Mouse (Mus musculus) A20 (cell line): Measurements from ENCODE around the gene Rragd.
"Not testable (repeated sequence)": the region's sequence is repeated elsewhere in the genome, so short reads cannot be mapped to it uniquely, and the experiment has no call there.

Experiments used
- DNase-seq: peaks from one replicate; pipeline ENCODE4 v3.0.0-alpha.2; 2011; ENCODE audit warnings: low read depth, low spot score

Rragd gene

DNA sequence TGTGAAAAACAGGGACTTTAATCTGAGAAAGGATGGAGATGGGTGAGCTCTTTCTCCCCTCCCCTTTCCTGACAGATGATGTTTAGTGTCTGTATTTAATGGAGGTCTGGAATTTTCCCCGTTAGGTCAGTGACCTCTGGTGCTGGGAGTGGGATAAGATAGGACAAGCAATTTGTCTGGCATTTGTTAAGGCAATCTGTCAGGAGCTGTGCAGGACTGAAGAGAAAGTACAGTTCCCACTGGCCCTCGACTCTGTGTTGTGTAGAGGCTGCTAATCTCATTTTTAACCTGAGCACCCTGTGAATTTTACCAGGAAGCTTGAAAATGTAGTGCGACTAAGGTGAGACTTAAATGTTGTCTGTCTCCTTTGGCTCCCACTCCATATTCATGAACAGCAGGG, 2.8 kb downstream of the Rragd start:
- no peak for DNase-seq

DNA sequence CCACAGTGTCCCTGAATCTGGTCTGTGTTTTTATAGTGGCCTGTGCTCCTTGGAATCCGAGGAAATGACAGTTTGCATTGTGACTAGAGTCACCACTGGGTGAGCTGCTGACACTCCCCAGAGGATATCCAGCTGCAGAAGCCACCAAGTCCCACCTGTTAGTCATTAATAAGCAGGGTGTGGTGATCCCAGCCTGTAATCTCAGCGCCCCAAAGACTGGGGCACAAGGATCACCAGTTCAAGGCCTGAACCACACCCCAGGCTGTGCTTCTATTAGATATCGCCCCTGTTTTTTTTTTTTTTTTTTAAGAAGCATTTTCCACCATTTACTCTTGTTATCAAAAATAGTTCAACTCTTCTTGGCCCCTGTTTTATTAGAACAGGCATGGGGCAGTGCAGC, 4.2 kb downstream of the Rragd start:
- no peak for DNase-seq

DNA sequence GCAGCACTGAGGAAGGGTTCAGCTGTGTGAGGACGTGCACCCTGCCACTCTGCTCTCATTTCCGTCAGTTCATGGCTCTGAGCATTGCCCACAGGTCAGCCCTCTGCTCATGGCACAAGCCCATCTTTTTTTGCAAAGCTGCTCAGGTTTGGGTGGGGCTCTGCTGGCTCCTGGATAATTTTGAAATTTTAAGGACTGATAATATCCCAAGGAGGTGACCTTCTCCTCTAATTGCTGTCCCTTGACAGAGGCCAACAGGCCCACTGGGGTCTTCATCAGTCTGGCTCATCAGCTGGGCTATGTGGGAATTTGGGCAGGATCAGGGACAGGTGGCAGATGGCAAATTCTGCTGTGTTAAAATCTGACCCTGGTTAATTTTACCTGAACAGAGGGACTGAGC, 6.5 kb downstream of the Rragd start:
- no peak for DNase-seq

DNA sequence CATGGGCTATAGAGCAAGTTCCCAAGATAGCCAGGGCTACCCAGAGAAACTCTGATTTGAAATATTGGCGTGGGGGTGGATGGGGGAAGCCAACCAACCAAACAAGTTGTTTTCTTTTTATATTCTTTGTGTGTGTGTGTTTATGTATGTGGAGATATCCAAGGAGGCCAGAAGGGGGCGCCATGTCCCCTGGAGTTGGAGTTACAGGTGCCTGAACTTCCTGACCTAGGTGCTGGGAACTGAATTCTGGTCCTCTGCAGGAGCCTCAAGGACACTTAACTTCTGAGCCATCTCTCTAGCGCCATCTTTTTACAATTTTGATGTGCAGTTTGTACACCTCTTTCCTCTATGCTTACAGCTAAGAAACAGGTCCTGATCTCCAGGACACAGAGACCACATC, 11.3 kb downstream of the Rragd start:
- no peak for DNase-seq

DNA sequence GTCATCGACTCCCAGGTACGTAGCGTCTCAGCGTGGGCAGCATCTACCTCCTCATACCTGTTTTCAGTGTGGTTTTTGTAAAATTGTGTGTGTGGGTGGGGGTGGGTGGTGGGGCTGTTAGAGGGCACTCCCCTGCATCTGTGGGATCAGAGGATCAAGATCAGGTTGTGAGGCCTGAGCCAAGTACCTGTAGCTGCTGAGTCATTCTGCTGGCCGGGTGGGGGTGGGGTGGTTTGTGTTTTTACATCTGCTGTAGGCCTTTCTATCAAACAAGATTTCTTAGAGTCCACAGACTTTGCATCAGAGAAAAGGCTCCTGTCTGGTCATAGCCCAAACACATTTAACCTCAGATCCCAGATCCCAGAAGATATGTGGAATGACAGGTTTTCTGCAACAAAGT, 13.2 kb downstream of the Rragd start:
- no peak for DNase-seq

DNA sequence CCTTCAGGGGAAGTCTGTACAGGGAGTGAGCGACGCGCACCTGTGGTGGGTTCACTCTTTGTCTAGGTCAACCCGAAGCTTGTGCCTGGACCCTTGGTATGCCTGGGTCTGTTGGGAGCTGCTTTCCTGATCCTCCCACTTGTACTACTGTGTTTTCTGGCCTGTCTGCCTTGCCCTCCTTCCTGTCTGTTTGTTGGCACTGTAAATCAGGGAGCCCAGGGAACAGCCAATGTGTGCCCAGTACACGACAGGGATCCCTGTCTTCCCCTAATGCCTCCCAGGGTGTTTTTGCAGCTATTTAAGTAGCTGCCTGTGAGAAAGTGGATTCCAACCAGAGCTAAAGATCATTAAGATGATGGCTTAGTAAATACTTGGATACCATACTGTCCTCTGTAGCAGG, 14.7 kb downstream of the Rragd start:
- no peak for DNase-seq

DNA sequence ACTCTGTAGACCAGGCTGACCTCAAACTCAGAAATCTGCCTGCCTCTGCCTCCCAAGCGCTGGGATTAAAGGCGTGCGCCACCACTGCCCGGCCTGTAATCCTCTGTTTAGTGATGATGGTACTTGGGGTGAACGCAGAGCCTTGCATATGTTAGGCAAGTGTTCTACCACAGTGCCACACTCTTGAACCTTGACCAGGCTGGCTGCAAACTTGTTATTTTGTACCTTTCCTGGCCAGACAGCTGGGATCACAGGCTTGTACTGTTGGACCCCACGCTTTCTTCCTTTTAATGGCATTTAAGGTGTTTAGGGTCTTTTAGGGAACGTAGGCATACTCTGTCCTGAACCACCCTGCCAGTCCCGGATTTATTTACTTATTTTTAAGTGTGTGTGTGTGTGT, 16.2 kb downstream of the Rragd start:
- no peak for DNase-seq

DNA sequence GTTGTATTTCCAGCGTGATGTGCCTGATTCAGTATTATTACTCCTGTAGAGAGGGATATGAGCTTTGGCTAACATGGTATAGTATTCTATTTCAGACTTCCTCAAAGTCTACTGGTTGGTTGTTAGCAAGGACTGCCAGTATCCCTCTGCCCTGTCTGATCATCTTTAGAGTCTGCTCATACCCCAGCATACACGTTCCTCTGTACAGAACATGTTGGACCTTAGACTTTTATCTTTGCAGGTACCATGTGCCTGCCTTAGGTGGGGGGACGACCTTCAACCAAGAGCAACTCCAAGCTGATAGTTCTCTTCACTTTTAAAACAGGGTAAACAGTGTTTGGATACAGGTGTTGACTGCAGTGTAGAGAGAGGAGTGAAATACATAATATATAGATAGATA, 19.2 kb downstream of the Rragd start:
- DNase-seq = no peak

DNA sequence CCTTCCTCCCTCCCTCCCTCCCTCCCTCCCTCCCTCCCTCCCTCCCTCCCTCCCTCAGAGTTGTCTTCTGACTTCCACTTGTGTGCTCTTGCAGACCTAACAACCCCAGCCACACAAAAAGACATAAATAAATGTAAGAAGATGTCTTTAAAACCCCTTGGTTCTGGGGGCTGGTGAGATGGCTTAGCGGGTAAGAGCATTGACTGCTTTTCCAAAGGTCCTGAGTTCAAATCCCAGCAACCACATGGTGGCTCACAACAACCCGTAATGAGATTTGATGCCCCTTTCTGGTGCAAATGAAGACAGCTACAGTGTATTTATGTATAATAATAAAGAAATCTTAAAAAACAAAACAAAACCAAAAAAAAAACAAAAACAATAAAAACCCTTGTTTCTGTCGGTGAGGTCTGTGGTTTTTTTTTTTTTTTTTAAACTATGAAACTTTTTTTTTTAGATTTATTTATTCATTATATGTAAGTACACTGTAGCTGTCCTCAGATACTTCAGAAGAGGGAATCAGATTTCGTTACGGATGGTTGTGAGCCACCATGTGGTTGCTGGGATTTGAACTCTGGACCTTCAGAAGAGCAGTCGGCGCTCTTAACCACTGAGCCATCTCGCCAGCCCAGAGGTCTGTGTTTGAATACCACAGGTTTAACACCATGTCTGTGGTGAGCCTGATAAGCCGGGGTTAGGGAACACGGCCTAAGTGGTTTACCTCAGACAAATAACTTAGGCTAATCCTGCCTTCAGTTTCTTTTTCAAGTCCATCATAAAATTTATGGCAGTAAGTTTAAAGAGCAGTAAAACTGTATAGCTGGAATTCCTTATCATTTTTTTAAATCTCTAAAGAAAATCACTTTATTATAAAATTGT, 23.0 kb downstream of the Rragd start:
- not testable (repeated sequence) for DNase-seq

DNA sequence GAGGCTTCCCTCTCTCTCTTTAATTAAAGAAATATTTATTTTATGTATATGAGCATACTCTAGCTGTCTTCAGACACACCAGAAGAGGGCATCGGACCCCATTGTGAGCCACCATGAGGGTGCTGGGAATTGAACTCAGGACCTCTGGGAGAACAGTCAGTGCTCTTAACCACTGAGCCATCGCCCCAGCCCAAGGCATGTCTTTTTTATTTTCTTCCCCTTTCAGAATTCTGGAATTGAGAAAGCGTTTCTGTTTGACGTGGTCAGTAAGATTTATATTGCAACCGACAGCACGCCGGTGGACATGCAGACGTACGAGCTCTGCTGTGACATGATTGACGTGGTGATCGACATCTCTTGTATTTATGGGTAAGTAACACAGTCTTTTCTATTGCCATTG, 24.0 kb downstream of the Rragd start:
- no peak for DNase-seq

DNA sequence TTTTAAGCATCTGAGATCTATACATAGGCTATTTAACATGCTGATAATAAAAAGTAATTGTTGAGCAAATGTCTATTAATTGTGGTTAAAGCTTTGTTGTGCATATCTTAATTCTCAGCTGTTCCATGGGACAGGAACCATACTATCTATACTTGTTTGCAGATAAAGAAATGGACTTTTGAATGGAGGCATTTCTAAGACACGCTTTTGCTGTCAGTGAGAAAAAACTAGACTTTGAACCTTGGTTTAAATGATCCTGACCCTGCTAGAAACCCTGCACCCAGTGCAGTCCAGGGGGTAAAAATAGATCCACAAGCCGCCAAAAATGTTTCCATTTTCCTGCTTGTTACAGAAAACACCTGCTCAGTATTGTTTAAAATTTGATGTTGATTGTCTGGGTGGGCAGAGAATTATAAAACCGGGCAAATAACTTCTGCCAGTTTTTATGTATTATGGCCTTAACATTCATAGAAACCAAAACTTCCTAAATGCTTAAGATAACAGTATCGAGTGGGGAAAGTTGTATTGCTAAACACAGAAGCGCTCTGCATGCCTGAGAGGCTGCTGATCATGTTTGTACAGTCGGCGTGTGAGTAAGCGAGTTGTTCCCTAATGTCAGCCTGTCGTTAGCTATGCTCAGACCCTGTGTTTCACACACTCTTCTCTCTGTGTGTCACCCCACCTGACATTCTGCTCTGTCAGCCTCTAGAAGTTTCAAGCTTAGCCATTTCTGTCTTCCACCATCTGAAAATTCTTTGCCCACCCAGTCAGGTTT, 24.8 kb downstream of the Rragd start:
- no peak for DNase-seq

DNA sequence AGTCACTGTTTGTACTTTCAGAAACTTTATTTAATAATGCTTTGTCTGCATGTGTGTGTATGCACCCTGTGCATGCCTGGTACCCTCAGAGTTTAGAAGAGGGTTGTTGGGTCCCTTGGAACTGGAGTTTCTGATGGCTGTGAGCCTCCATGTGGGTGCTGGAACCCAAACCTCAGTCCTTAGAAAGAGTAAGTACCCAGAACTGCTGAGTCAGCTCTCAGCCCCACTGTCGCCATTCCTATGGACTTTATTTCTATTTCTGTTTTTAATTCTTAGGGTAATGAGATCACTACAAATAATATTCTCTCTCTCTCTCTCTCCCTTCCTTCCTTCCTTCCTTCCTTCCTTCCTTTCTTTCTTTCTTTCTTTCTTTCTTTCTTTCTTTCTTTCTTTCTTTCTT, 27.2 kb downstream of the Rragd start:
- DNase-seq = no peak

DNA sequence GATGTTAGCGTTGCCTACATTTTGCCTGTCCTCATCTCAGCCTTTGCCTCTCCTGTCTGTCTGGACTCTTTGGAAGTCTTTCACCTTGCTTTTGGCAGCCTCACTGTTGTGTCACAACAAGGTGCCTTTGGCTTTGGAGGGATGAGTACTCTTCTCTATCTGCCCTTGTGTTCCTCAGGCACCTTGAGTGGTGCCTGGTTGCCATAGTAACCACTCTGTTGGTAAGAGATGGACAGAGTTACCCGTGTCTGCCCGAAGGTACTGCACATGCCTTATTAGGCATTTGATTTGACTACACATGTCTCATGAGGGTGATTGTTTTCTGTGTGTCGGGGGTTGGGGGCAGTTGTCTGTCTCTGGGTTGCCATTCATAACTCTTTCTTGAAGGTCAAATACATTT, 29.6 kb downstream of the Rragd start:
- DNase-seq = no peak

DNA sequence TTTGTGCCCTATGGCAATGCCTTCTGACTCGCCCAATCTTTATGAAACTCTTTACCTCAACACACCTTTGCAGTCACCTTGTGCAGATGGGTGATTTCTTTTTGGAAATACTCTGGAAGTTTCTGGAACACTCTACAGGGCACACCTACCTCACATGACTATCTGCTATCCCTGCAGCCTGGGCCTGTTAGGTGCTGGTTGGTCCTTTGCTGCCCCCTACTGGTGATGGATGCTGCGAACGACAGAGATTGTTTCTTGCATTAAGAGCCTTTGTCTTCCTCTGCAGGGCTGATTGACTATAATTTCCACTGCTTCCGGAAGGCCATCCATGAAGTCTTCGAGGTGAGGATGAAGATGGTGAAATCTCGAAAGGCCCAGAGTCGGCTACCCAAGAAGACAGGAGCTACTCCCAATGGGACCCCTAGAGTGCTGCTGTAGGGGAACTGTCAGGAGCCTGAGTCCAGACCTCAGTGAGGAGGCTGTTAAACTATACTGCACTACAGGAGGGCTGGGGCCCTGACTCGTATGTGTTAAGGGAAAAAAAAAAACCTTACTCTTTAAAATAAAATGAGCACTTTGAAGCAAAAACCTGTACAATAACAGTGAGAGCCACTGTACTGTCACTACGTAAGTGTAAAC, 35.6 kb downstream of the Rragd start:
- peak; percentile 85 for DNase-seq

DNA sequence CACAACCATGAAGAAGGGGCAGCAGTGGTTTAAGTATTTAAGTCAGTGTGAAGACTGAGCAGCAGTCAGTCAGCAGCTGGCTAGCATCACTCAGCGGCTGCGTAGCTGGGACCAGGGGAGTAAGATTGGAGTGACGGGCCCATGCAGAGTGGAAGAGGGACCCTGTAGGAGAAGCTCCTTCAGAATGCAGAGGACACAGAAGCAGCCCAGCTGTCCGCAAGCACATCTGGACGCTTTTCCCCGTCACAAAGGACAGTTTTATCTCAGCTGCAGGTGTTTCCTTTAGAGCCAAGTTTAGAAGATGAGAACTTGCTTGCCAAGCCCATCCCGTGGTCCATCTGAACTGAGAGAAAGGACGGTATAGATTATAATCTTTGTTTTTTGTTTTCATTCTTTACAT, 41.6 kb downstream of the Rragd start:
- peak; percentile 85 for DNase-seq

DNA sequence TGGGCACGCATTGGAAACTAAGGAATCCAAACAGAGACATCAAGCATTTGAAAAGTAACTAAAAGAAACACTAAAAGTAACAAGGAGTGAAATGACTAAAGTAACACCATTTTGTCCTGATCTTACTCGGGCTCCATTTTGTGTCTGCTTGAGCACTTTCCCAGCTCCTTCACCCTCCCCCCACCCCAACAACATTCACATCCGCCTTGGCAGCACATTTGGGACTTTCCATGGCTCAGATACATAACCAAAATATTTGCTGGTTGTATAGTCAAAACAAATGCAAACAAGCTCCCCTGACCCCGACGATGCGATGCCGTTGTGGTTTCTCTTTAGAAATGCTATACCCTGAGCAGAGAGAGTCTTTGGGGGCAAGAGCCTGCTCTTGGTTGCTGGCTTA, 46.3 kb downstream of the Rragd start:
- DNase-seq = peak; percentile 89

DNA sequence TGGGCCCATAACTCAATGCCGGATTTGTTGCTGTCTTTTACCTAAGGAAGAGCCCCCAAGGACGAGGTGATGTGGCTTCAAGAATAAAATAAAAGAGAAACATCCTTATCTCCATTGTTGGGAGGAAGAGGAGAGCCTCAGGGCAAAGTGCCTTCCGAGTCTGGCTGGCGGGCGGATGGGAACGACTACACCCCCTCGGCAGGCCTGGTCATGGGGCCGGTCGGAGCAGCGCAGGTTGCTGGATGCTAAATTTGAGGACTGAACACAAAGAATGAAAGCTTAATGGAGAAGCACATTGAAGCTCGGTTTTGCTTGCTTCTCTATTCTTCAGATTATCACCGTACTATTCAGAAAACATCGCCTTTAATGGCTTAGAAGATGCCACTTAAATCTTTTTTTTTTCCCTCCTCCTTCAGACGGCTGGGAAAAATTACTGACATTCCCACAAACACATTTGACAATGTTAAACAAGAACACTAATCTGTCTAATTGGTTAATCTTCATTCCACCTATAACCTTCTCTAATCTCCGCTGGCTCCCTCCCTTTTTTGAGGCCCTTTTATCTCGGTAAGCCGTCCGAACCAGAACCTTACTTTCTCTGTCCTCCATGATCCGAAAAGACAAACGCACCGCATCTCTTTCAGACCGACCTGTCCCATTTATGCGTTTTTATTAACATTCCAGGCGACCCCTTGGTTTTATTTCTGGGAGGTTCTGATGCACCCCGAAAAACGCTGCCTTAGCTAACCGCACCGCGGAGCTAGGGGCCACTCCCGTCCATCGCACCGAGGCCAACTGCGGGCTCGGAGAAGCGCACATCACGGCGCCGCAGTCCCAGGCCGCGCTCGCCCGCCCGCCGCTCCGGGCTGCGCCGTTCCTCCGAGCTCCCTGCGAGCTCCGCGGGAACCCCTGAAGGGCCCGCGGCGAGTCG, 47.7 kb downstream of the Rragd start:
- DNase-seq = peak; percentile 84

DNA sequence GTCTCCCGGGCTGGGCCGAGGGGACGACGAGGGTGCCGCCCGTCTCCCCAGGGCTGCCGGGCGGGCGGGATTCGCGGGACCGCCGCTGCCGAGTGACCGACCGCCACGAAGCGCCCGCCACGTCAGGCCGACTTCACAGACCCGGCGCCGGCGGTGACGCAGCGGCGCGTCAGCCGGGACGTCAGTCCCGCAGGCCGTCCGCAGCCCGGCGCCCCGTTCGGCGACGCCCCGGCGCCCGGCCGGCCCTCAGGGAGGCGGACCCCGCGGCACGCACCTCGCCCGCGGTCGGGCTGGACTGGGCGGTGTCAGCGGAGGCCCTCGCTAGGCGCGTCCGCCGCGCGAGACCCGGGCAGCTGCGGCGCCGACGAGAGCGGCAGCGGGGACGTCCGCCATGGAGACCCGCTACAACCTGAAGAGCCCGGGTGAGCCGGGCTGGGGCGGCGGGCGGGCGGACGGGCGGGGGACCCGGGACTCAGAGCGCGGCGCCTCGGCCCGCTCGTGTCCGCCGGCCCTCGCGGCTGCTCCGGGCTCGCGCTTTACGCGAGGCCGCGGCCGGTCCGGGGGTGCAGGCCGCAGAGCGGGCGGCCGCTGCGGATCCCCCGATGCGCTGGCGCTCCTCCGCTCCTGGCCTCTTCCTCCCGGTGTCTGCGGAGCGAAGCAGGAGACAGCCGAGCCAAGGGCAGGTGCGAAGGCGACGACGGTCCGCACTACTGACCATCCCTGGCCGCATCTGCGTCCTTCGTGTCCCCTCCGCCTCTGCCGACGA, 48.5 kb downstream of the Rragd start, which contains the start of gene Ube2j1:
Gene Ube2j1, plus strand, starts transcription at position 222 of the 766 bp plus-strand sequence.
- DNase-seq = peak; percentile 87

DNA sequence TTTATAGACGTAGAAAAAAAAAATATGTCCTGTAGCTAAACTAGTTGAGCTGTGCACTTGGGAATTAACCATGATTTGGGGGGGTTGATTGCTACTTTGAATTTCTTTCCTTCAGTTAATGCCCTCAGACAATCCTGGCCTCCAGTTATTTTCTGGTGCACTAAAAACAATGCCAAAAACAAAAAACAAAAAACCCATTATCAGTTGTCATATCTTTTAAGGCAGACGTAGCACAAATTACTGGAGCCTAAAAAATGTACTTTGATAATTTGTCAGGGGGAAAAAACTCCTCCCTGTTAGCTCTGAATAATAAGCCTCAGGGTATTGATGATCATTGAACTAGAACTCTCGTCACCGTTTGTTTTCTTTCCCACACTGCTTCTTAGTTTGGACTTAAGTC, 49.2 kb downstream of the Rragd start:
- peak; percentile 64 for DNase-seq

DNA sequence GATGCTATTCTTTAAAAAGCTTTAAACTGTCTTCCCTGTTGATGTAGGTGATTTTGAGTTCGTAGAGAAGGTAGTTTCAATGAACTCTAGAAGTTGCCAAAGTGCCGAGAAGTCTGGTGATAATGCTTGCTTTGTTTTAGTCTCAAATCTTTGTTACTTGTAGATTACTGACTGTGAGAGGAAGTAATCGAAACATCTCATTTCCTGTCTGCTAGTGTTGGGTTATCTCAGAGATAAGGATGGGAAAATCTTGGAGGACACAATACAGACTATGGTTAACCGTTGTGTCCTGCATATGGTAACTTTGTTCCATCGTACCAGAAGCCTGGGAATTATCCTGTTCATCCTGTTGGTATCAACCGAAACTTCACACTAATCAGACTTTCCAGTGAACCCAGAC, 50.7 kb downstream of the Rragd start:
- no peak for DNase-seq

DNA sequence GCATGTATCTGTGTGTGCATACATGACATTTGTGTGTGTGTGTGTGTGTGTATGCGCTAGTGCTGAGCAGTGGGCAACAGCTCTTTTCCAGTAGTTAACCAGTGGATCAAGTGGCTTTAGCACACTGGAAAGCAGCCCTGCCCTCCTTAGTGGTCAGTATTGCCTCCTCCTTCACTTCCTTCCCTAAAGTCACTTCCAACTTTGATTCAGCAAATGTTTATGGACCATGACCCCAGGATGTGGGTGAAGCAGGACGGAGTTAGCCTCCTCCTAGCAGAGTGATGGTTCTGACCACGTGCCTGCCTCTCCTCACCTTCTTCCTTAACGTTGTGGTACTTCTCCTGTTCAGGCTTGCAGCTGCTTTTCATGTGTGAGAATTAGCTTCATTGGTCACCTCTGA, 57.0 kb downstream of the Rragd start:
- no peak for DNase-seq
